Mouse (Mus musculus) urinary bladder, postnatal 25 days (tissue): ENCODE results near the gene Xbp1.
"Not testable (repeated sequence)": the region's sequence is repeated elsewhere in the genome, so short reads cannot be mapped to it uniquely, and the experiment has no call there.

Experiments
- DNase-seq: peaks from one replicate; pipeline ENCODE4 v3.0.0; 2022; ENCODE audit warnings: low spot score

Gene Xbp1

DNA sequence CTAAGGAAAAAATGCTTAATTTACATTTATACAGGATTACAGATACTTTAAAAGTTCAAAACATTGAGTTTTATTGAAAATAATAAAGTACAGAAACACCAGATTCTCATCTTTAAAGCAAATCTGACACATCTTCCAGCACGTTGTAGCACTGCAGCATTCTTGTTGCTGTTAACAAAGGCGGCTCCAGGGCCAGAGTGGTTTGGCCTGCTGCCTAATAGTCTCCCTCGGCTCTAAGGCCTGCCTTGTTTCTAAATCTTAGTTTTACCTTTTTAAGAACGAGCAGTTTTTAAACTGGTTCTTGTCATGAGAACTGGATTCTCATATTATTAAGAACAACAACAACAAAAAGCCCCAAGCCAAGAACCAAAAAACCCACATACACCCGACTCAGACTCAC lies 8.4 kb downstream of the Xbp1 start:
- no peak for DNase-seq

DNA sequence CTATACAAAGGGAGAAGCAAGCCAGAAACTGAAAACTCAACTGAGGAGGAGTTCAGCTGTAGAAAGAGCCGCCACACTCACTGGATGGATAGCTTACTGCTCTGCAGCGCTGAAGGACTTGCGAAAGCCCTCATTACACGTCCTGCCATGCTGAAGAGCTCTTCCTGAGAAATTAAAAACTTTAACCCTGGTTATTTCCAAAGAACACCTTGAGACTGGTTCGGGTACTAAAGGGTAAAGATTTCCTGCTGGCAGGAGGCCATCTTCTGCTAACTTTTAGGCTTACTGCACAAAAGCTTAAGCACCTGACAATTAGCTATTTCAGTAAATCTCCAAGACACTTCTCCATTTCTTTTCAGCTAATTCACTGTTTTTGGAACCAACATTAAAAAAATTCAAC lies 9.7 kb downstream of the Xbp1 start:
- no peak for DNase-seq

DNA sequence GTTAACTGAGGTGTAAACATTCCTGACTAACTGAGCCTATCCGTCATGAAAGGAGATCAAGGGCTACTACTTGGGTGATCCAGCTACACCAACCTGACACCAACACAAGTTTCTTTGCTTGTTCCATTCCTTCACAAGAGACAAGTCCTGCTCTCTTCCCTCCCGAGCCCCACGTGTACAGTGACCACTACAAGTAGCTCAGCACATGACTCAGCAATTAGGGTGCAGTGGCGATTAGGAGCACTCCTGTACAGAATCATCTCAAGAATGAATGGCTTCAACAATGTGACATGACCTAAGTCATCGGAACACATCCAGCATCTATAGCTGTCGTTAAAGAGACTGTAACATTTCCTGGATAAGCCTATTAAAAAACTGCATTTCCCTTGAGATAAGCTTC lies 10.3 kb downstream of the Xbp1 start:
- DNase-seq: no peak

DNA sequence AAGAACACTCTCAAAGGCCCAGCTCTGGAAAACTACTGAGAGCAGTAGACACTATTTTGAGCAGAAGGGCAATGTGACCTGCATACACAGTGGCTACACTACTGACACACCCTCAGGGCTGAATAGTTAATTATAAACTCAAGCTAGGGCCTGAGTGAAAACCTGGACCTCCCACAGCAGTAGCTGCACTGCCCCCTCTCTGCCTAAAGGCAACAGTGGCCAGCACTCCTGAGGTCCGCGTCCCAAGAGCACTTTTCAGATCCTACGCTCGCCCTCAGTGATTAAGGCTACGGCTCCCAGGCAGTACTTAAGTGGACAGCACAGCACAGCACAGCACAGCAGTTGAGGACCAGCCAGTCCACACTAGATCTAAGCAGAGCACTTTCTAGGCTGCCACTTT lies 12.6 kb downstream of the Xbp1 start:
- no peak for DNase-seq

DNA sequence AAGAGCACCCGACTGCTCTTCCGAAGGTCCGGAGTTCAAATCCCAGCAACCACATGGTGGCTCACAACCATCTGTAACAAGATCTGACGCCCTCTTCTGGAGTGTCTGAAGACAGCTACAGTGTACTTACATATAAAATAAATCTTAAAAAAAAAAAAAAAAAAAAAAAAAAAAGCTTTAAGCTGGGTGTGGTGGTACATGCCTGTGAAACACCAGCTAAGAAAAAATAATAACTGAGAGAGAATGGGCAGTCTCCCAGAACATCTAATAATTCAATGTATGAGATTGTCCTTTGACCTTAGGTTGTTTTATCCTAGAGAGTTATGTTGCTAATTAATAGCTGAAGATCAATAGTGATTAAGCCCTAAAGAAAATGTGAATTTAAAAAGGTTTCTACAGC lies 17.0 kb downstream of the Xbp1 start:
- DNase-seq: not testable (repeated sequence)

DNA sequence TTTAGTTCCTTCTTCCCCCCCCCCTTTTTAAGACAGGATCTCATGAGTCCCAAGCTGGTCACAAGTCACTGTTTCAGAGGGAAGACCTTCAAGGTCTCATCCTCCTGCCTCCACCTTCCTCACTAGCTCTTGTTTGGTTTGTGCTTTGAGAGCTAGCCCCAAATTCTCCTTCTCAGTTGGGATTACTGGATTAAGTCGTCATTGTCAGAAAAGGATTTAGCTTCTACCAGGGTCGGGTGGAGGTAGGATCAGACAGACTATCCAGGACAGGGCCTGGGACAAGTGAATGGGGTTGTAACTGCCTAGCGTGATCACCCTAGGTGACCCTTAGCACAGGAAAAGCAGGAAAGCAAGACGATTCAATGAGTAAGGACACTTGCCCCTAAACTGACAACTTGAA lies 19.9 kb downstream of the Xbp1 start:
- DNase-seq: no peak

DNA sequence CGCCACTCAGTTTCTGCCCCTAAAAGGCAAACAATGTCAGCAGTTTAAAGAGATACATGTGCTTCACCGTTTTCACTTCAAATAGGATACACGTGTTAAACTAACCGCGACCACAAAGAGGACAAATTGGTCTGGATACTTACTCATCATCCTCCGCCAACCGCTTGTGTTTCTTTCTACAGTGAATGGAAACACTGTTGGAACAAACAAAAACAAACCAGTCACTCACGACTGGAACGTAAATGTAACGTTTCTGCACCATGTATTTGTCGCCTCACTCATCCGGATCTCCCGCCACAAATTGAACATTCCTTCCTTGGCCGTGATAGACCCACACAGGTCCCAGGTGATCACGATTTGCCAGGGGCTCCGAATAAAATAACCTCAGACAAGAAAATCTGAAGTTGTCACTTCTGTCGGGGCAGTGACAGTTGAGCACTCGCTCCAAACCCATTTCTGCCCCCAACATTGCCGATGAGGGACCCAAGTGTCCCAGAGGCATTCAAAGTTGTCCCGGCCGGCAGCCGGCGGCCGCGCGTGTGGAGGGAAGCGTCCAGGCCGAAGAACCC lies 20.9 kb downstream of the Xbp1 start:
- DNase-seq: no peak

DNA sequence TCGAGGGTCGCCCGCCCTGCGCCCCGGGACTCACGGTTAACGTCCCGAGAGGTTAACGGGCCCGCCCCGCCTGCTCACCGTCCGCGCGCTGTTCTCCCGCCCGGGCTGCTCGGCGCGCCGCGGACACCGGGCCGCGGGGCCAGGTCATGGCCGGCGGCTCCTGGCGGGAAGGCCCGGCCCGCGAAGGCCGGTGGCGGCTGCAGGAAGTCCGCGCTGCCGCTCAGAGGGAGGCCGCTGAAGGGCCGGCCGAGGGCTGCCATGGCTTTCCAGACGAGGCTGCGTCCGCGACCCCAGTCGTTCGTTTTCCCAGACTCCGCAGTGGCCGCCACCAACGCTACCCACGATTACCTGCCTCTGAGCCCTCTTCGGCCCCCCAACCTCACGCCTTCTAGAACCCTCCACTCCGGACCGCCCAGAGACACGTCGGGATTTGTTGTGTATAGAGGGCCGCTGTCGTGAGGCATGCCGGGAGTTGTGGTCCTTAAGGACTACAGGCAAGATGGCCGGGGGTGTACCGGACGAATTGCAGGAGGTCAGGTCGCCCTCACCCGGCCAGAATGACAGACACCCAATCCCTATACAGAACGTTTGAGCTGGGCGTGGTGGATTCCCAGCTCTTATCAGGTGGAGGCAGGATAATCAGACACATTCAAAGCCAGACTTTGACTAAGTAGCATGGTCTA lies 21.5 kb downstream of the Xbp1 start, which contains the start of gene Ccdc117:
Gene Ccdc117, minus strand, starts transcription at position 389 of the 683 bp plus-strand sequence.
- DNase-seq: peak; percentile 74

DNA sequence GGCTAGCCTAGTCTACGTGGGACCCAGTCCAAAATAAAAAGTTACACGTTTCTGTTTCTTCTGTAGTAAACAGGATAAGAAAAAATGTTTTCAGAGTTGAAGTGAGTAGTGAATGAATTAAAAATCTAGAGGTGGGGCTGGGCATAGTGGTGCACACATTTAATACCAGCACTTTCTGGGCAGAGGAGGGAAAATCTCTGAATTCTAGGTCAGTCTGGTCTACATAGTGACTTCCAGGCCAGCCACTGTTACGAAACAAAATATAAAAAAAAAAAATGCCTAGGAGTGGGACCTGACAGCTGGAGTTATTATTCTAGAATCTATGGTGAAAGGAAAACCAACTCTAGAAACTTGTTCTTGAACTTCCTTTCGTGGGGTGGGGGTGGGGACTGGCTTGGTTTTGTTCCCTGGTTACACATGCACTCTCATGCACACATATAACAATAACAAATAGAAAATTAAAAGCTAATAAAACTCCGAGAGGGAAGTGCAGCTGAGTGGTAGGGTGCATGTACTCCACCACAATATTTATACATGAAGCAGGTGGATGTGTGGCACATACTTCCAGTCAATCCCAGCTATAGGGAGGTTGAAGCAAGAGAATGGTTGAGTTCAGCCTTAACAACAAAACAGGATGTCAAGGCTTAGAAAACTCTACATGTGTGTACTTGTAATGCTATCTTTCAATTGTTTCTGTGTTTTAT lies 22.2 kb downstream of the Xbp1 start:
- no peak for DNase-seq

DNA sequence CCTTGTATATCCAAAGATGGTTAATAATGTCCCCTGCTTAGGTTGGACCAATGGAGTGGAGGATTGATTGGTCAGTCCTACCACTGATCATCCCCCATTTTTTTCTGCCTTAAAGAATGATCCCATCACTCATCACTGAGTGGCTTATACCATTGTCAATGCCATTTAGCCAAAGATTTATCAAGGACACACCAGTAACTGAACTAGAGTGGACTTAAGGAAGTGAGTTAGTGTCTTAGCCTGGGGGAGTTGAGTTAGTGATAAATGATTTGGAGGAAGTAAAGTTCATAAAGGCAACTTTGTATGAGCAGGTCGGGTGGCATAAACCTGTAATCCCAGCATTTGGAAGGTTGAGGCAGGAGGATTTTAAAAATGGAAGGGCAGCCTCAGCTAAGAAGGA lies 22.8 kb downstream of the Xbp1 start:
- DNase-seq: no peak

DNA sequence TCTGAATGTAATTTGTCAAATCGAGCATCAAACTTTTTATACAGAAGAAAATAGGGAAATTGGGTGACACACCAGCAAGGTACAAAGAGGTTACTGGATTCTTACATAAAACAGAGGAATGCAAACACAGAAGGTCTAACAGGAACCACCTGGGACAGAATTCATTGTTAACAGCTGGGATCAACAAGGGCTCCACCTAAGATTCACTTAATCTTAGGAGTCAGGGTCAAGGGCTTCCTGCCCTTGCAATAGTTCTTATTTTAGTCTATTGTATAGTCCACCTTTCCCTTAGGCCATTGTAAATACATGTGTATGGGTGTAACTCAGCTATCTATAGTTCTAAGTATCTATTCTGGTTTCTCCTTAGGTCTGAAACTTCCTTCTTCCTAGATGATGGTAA lies 24.2 kb downstream of the Xbp1 start:
- not testable (repeated sequence) for DNase-seq

DNA sequence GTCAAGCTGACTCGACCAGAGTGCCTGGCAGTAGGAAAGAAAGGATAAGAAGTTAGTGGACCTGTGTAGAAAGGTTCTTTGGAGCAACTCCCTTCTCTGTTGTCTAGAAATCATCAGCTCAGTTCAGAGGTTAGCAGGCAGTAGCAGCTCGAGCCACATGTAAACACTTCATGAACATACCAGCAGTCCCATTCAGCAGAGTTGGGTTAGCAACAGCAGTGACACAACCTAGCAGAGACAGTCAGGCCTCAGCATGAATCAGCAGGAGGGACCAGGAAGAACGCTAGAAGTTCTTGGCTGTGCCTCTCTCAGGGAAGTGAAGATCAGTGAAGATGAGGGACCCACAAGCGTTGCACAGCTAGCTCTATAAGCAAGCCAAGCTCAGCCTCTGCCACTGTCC lies 25.0 kb downstream of the Xbp1 start:
- DNase-seq: no peak

DNA sequence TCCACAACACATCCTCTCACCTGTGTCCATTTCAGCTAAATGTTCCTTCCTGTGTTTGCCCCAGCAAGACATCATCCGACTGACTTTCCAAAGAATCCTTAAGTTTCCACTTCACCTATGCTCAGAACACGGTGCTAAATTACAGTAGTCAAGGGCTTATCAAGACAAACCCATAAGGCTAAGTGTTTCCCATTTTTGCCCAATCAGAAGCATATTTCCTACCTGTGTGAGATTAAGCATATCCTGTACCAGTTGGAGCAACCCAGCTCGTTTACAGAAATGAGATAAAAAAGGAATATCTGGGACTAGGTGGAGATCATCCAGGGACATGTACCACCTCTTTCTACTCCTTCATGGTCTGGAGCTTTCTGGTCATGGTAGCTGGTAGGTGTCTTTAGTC lies 26.2 kb downstream of the Xbp1 start:
- DNase-seq: no peak

DNA sequence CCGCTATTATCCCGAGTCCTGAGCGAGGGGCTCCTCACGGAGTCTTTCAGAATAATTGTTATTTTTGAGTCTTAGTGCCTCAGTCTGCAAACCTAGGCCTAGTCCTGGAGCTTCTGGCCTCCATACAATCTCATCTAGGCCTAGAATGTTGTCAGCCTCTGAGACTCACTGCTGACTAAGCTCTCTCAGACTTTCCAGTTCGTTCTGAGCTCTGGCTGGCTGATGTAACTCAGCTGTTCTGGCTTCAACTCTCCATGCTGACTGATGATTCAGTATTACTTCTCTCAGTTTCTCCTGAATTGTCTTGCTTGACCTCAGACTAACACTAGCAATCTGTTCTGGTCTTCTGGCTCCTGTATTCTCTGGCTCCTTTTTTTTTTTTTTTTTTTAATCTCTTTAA lies 31.0 kb downstream of the Xbp1 start:
- DNase-seq: no peak

DNA sequence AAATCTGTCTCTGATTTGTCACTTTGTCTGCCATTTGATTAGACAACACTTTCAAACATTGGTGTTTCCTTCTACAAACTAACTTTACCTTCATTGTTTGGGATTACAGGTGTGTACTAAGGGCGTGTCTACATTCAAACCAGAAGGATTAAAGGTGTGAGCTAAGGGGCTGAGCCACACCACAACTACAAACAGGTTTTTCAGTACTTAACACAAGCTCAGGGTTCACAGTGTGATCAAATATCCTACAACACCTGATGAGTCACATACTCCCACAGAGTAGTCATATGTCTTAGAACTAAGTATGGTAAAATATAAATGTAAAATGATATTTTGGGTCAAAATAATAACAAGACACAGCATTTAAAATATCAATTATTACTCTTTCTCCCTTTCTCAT lies 31.5 kb downstream of the Xbp1 start:
- DNase-seq: no peak

DNA sequence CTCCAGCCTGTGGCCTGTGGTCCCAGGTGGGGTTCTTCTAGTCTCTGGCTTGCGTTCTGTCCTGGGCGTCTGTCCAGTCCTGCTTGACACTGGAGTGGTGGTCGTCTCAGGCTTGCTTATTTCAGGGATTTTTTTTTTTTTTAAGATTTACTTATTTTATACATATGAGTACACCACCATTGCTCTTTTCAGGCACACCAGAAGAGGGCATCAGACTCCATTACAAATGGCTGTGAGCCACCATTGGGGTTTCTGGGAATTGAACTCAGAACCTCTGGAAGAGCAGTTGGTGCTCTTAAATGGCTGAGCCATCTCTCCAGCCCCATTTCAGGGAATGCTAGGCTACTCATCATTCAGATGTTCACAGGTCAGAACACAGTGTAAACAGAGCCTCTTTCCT lies 39.8 kb downstream of the Xbp1 start:
- no peak for DNase-seq

DNA sequence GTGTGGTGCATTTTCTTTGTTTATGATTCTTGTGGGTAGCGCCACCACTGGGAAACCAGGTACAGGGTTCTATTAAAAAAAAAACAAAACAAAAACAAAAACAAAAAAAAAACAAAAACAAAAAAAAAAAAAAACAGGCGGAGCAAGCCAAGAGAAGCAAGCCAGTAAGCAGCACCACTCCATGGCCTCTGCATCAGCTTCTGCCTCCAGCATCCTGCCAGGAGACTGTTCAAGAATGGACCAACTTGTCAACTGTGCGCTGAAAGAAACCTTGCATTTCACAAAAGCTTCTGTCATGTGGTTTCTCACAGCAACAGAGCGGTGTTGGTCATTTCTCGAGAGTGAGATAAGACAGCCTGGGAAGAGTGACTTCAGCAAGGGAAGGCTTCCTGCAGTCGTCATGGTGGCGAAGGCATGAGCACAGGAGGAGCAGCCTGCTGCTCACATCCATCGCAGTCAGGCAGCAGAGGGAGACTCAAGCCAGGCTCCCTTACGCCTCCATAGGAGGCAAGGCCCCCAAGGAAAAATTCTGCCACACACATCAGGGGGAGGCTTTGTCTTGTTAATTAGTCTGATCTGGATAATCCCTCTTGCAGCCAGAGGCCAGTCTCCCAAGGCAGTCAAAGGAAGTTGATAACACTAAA lies 42.3 kb downstream of the Xbp1 start:
- no peak for DNase-seq

DNA sequence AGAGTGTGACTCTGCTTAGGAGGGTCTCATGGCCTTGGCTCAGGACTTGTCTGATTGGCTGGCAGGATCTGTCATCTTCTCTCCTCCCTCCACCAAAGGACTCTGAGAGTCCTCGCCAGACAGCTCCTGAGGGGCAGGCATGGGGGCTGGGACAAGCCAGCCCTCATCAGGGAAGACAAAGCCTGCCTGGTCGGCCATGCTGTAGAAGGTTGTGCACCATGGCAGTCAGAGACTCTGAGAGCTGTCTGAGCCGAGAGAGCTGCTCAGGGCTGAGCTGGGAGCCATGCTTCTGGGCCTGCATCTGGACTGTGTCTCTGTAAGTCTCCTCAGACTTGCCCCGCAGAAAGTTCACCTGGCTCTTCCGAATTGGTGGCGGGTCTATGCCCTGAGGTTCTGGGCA lies 43.4 kb downstream of the Xbp1 start:
- DNase-seq: no peak

DNA sequence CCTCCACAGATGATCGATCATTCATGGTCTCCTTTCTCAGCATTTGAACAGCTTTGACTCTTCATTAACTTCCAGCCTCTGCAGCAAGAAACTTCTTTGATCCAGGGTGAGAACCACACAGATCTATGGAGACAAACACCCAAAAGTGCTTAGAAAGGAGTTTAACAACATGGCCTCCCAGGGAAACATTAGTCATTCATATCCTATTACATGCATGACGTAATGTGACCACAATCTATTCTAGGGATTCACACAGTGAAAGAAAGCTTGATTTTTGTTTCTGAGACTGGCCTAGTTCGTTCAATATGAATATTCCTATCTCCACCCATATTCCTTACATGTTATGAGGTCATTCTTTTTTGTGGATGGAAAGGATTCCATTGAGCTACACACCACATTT lies 45.1 kb downstream of the Xbp1 start:
- no peak for DNase-seq

DNA sequence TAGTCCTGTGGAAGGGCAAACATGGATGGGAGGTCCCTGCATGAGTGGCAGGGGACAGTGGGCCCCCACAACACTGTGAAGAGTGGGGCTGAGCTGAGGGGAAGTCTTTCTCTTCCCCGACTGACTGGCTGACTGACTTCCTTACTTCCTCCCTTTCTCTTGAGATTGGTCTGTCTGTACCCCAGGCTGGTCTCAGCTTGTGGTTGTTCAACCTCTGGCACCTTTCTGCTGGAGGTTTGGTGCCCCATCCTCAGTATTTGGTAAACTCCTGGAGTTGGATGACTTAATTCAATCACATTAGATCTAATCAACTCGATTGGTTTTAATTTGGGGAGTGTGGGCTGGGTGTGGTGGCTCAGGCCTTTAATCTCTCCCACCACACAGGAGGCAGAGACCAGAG lies 46.0 kb downstream of the Xbp1 start:
- no peak for DNase-seq

DNA sequence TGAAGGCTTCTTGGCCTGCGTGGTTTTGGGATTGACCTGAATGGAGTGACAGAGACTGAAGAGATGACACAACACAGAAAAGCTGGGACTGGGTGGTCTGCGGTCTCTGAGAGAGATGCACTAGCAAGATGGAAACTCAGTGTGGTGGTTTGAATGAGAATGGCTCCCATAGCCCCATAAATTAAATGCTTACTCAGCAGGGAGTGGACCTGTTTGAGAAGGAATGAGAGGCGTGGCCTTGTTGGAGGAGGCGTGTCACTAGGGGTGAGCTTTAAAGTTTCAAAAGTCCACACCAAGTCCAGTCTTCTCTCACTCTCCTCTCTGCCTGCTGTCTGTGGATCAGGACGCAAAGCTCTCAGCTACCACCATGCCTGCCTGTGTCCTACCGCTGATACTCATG lies 47.2 kb downstream of the Xbp1 start:
- DNase-seq: no peak

DNA sequence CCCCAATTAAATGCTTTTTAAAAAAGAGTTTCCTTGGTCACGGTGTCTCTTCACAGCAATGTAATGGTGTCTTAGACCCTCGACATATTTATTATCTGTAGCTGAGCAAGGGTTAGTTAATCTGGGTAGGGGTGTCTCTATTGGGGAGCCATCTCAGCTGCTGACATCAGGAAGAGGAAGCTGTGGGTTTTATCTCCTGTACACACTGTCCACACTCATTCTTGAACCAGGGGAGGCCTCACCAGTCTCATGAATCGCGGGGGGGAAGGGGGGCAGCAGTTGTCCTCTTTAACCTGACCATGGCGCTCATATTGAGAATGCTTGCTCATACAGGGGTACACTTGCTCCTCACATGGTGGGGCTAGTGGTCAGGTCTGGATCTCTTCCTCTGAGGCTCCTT lies 47.6 kb downstream of the Xbp1 start:
- no peak for DNase-seq

DNA sequence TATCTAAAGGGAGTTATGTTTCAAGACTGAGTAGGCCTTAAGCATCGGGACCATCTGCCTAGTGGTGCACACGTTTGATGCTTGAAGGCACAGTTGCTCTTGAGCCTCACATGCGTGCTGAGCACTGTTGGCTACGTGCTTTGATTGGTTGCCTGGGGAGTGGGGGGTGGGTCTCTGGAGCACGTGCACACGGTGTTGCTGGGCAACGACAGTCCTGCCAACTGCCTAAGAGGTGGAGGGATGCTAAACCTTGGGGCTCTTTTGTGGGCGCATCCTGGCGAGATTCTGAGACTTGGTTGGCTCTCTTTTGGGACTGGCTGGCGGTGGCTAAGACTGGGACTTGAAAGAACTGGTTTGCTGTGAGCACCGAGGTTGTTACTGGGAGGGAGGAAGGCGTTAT lies 49.0 kb downstream of the Xbp1 start, which contains the start of gene Ankrd36:
Gene Ankrd36, plus strand, starts transcription at position 211 of the 400 bp plus-strand sequence.
- DNase-seq: no peak
